Mouse (Mus musculus) intestine, embryonic 16.5 days (tissue): Measurements from ENCODE around the gene Tex22. TPM values are rescaled to one million over a fixed set of nuclear protein-coding genes. Genes with fewer than 3 reads are reported as not detected.

Experiments used
- ATAC-seq: fragments of 200-750 bp; cut with Nextera tagmentation; 2 replicates; pipeline ENCODE4 v1.8.0; 2017; ENCODE audit warnings: moderate TSS enrichment, moderate library complexity
- H3K27ac ChIP-seq: fragments of 300-500 bp; sonication (generic); 2 replicates; pipeline ENCODE4 v1.5.1; 2014; ENCODE audit warnings: mild to moderate bottlenecking, low read length
- H3K27me3 ChIP-seq: fragments of 300-500 bp; sonication (generic); replicated peaks from 2 replicates; pipeline ENCODE4 v1.6.1; 2014; ENCODE audit warnings: low read length, control low read depth, mixed read lengths; ENCODE audit not compliant: control insufficient read depth, insufficient read depth
- H3K36me3 ChIP-seq: fragments of 300-500 bp; sonication (generic); 2 replicates; pipeline ENCODE4 v1.6.1; 2014; ENCODE audit warnings: low read length, control low read depth; ENCODE audit not compliant: control insufficient read depth, insufficient read depth
- H3K4me1 ChIP-seq: fragments of 300-500 bp; sonication (generic); 2 replicates; pipeline ENCODE4 v1.6.1; 2014; ENCODE audit warnings: low read length, control low read depth, mixed read lengths; ENCODE audit not compliant: control insufficient read depth, insufficient read depth
- H3K4me2 ChIP-seq: fragments of 300-500 bp; sonication (generic); 2 replicates; pipeline ENCODE4 v1.6.1; 2014; ENCODE audit warnings: low read depth, low read length, control low read depth
- H3K4me3 ChIP-seq: fragments of 300-500 bp; sonication (generic); 2 replicates; pipeline ENCODE4 v1.5.1; 2014; ENCODE audit warnings: mild to moderate bottlenecking, low read length
- H3K9ac ChIP-seq: fragments of 300-500 bp; sonication (generic); 2 replicates; pipeline ENCODE4 v1.6.1; 2014; ENCODE audit warnings: low read depth, low read length
- H3K9me3 ChIP-seq: fragments of 300-500 bp; sonication (generic); 2 replicates; pipeline ENCODE4 v1.6.1; 2016; ENCODE audit warnings: low read length, control low read depth; ENCODE audit not compliant: control insufficient read depth
- WGBS: fragments of 180-500 bp; shearing (Covaris S2); extraction: QIAGEN DNeasy Blood & Tissue Kit; methylation state at CpG from one replicate; pipeline ENCODE4 v1.1.7; 2014; 5-methylcytosine and 5-hydroxymethylcytosine counted together
- polyA plus RNA-seq: library from polyadenylated mRNA; unstranded; fragments of >200 nt; fragmentation: Nextera tagmentation; extraction: Ambion mirVana; gene quantifications from 2 replicates; pipeline ENCODE4 v1.2.1, GENCODE M21; 2015

Gene Tex22
- polyA plus RNA-seq, 1 experiment from 2014 or later: not detected

DNA sequence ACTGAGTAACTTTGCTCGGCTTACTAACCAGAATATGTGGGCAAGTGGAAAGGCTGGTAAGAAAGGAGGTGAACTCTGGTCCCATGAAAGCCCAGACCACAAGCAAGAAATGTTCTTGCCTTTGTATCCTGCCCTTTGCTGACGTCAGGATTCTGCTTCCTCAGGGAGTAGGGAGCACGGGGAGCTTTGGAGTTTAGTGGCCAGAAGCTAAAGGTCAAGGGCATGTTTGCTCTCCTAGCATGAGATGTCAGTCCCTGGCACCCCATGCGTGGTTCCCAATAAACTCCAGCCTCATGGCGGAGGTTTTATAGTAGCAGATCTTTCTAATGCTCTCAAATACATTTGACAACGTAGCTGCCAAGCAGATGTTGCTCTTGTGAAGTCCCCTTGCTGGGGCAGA lies 2.5 kb upstream of the Tex22 start:
- no peak for ATAC-seq
- Histone ChIP-seq H3K4me3 (no peak overlapping the region), H3K27ac (no peak overlapping the region), H3K27me3 (no peaks in the 10 kb centered on the region), H3K9me3 (no peaks in the 10 kb centered on the region), H3K4me1 (peaks cover 11% of the 10 kb centered on the region), H3K9ac (no peak overlapping the region), H3K36me3 (peaks cover 9% of the 10 kb centered on the region; the same call in 1 of the 2 replicates), H3K4me2 (no peak overlapping the region)
- WGBS: 76% methylated on average over 6 of the region's 6 CpGs

DNA sequence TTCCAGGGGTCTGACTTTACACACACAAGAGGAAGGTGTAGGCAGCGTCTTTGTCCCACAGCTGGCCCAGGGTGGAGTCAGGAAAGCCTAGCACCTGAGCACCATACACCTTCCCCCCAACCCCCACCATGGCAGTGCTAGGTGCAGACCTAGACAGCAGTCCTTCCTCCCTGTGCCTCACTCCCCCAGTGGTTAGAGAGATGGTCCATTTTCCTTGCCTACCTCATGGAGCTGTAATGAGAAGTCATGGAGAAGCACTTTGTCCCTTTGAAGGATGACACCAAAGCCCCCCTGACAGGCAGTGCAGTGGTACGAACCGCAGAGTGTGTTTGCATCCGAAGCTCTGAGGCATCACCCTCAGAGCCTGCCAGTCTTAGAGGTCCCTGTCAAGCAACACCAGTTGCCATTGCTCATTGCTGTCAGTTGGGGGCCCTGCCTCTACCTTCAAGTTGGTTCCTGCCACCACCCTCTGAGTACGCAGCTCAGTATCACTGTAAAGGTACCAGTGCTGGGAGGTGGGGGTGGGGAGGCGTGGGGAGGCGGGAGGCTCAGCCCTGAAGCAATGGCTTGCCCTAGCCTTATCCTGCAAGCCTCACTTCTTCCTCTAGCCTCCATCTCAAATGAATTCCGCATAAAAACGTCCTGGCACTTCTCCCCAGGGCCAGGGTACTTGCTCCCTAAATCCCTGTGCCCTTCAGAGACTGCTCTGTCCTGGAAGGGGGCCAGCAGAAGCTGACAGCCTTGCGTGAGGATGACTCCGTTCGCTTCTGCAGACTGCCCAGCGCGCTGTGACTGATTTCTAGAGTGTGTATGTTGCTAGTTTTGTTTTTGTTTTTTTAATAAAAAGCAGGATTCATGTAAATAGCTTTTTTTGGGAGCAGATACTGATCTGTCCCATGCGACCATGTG lies 628 bp upstream of the Tex22 start:
- H3K4me3 ChIP-seq: peak overlapping the region; percentile 53
- H3K9ac ChIP-seq: peak overlapping the region; percentile 75
- H3K4me1 ChIP-seq: peaks cover 11% of the 10 kb centered on the region
- no peaks in the 10 kb centered on the region for H3K9me3 ChIP-seq
- H3K27me3 ChIP-seq: no peaks in the 10 kb centered on the region
- H3K36me3 ChIP-seq: peaks cover 9% of the 10 kb centered on the region; the same call in 1 of the 2 replicates
- 12% methylated on average over 15 of the region's 15 CpGs for WGBS
- ATAC-seq: peak; percentile 60
- peak overlapping the region; percentile 79 for H3K4me2 ChIP-seq
- H3K27ac ChIP-seq: peak overlapping the region; percentile 65

DNA sequence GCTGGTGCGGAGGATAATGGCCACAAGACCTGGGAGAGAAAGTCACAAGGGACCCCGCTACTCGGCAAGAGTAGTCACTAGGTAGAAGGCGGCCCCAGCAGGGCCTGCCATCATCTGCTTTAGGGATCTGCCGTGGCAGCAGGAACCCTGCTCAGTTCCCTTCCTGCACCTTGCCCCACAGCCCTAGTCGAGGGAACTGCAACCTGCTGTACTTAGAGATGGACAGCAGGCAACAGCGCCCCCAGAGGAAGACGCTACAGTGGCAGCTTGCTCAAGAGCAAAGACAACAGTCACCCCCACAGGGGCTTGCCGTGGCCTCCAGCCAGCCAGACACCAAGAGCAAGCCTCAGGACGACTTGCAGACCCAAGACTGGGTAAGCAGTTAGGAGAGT lies 757 bp downstream of the Tex22 start:
- WGBS: 4% methylated on average over 10 of the region's 10 CpGs
- Histone ChIP-seq H3K27ac (peak overlapping the region; percentile 91), H3K36me3 (peaks cover 7% of the 10 kb centered on the region; the same call in 1 of the 2 replicates), H3K9ac (peak overlapping the region; percentile 75), H3K4me2 (peak overlapping the region; percentile 79), H3K9me3 (no peaks in the 10 kb centered on the region), H3K27me3 (no peaks in the 10 kb centered on the region), H3K4me3 (peak overlapping the region; percentile 53), H3K4me1 (peaks cover 11% of the 10 kb centered on the region)
- peak; percentile 85 for ATAC-seq

DNA sequence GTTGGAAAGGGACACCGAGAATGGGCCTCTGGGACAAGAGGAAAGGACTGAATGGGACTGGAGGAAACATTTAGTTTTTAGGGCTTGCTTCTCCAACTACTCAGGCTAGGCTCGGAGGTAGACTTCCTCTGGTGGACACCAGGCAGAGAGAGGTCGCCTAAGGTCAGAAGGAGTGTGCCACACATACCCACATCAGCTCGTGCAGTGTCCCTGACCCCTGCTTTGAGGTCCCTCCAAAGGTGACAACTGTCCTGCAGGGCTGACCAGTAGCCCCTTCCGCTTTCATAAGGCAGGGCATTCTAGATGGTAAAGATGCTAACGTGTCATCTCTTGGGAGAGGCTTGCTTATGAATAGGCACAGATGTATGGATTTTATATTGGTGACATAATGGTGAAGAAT lies 1.2 kb downstream of the Tex22 start:
- Histone ChIP-seq H3K27ac (no peak overlapping the region), H3K27me3 (no peaks in the 10 kb centered on the region), H3K4me2 (peak overlapping the region; percentile 79; the same call in 1 of the 2 replicates), H3K4me3 (no peak overlapping the region), H3K9ac (peak overlapping the region; percentile 39; the same call in 1 of the 2 replicates), H3K36me3 (peaks cover 2% of the 10 kb centered on the region; the same call in 1 of the 2 replicates), H3K4me1 (peaks cover 11% of the 10 kb centered on the region), H3K9me3 (no peaks in the 10 kb centered on the region)
- WGBS: 55% methylated on average over 6 of the region's 6 CpGs
- ATAC-seq: no peak

DNA sequence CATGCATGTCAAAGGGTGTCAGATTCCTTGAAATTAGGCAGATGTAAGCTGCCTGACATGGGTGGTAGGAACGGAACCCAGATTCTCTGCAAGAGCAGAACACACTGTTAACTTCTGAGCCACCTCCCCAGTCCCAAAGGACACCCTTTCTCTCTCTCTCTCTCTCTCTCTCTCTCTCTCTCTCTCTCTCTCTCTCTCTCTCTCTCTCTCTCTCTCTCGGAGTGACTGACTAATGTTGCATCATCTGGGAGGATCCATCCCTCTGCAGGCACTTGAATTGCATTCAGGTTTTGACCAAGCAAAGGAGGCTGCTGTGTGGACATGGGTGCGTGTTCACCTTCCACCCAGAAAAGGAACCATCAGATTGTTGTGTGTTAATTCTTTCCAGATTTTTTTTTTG lies 13.0 kb downstream of the Tex22 start:
- no peaks in the 10 kb centered on the region for H3K27me3 ChIP-seq
- ATAC-seq: no peak
- WGBS: 83% methylated on average over 2 of the region's 3 CpGs
- H3K4me3 ChIP-seq: no peak overlapping the region
- no peaks in the 10 kb centered on the region for H3K4me1 ChIP-seq
- H3K36me3 ChIP-seq: no peaks in the 10 kb centered on the region
- H3K9ac ChIP-seq: no peak overlapping the region
- no peak overlapping the region for H3K27ac ChIP-seq
- H3K4me2 ChIP-seq: no peak overlapping the region
- no peaks in the 10 kb centered on the region for H3K9me3 ChIP-seq

DNA sequence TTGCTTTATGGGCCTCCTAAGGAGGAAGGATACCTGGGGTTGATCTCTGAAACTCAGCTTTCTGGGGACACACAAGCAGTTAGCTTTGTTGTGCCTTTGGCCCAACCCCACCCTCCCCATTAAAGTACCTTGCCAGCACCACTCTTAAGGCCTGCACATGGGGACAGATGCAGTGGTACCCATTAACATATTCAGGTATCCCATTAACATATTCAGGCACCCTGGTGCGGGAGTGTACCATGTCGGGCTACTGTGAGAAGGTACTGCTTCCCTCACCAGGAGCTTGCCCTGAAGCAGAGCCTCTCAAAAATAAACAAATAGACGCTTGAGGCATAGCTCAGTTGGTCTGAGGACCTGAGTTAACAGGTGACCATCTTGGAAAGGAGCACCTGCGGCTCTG lies 13.7 kb downstream of the Tex22 start:
- WGBS: 44% methylated on average over 4 of the region's 4 CpGs
- H3K36me3 ChIP-seq: no peaks in the 10 kb centered on the region
- H3K4me3 ChIP-seq: no peak overlapping the region
- H3K27me3 ChIP-seq: no peaks in the 10 kb centered on the region
- H3K9ac ChIP-seq: no peak overlapping the region
- H3K27ac ChIP-seq: no peak overlapping the region
- ATAC-seq: no peak
- no peaks in the 10 kb centered on the region for H3K4me1 ChIP-seq
- H3K9me3 ChIP-seq: no peaks in the 10 kb centered on the region
- H3K4me2 ChIP-seq: no peak overlapping the region

DNA sequence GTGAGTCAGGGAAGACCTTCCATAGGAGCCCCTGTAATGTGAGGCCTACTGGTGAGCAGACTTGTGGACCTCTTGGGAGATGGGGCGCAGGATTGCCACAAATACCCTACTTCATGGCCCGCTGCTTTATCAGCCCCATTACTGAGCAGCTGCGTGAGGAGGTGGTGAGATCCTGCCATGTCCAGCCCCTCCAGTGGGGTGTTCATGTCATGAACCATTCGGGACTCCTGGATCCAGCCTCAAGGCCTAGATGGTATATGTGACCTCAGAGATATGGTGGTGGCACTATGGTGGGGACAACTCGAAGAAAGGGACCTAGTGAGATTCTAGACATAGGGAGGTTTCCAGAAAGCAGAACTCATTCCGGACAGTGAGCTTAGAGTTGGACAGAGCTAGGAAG lies 14.8 kb downstream of the Tex22 start:
- H3K27me3 ChIP-seq: no peaks in the 10 kb centered on the region
- no peak overlapping the region for H3K27ac ChIP-seq
- ATAC-seq: no peak
- H3K36me3 ChIP-seq: no peaks in the 10 kb centered on the region
- no peak overlapping the region for H3K9ac ChIP-seq
- H3K4me3 ChIP-seq: no peak overlapping the region
- H3K4me2 ChIP-seq: no peak overlapping the region
- WGBS: 89% methylated on average over 6 of the region's 6 CpGs
- no peaks in the 10 kb centered on the region for H3K4me1 ChIP-seq
- no peaks in the 10 kb centered on the region for H3K9me3 ChIP-seq

DNA sequence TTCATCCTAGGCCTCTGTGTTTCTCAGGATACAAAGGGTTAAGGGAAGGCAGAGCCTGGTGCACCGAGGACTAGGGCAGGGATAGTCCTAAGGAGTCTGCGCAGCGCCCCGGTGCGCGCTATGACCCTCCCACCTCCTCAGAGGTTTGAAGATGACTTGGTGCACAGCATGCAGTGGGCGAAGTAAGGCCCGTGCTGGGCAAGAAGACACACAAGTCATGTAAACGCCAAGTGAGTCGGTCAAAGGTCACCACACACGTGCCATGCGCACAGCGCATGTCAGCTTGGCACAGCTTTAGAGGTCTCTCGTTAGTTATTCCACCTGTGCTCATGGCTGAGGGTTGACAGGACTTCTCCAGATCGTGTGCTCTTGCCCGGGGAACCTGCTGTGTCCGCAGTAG lies 15.8 kb downstream of the Tex22 start:
- no peak overlapping the region for H3K4me3 ChIP-seq
- 76% methylated on average over 17 of the region's 17 CpGs for WGBS
- no peaks in the 10 kb centered on the region for H3K4me1 ChIP-seq
- ATAC-seq: no peak
- H3K27me3 ChIP-seq: no peaks in the 10 kb centered on the region
- no peaks in the 10 kb centered on the region for H3K36me3 ChIP-seq
- H3K9me3 ChIP-seq: no peaks in the 10 kb centered on the region
- H3K4me2 ChIP-seq: no peak overlapping the region
- H3K9ac ChIP-seq: no peak overlapping the region
- no peak overlapping the region for H3K27ac ChIP-seq

DNA sequence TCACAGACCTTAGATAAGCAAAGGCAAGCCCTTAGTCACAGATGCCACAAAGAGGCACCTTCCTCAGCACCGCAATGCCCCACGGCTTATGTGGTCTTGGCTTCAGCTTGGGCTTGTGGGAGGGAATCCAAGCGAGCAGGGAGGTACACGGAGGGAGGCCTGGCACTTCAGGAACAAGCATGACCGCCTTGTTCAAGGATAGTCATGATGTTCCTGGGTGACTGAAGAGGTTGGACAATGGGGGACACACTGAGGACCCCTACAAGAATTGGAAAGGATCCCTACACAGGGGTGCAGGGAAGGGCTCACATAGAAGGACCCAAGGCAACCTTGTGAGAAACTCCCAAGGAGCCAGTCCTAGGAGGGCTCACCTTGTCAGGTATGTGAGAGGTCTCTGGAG lies 22.7 kb downstream of the Tex22 start:
- no peaks in the 10 kb centered on the region for H3K36me3 ChIP-seq
- ATAC-seq: 0 out of 2 replicates have a peak, but pooled peaks have one; percentile 7
- peaks cover 26% of the 10 kb centered on the region for H3K4me1 ChIP-seq
- H3K27ac ChIP-seq: no peak overlapping the region
- no peak overlapping the region for H3K9ac ChIP-seq
- H3K4me2 ChIP-seq: peak overlapping the region; percentile 87; the same call in 1 of the 2 replicates
- 82% methylated on average over 5 of the region's 5 CpGs for WGBS
- H3K4me3 ChIP-seq: no peak overlapping the region
- no peaks in the 10 kb centered on the region for H3K9me3 ChIP-seq
- no peaks in the 10 kb centered on the region for H3K27me3 ChIP-seq
